Mouse (Mus musculus) limb, embryonic 11.5 days (tissue): ENCODE measurements at regions not wholly inside any gene's neighbourhood (a gene's known extent, or its start where the extent isn't known, plus 50 kb on each side); places are given as distances from the start of the nearest gene placed in this dataset.
A peak's percentile ranks its signal among the peaks of the same experiment; 100 is the strongest.

ENCODE experiments used
- ATAC-seq: fragments of 200-750 bp; cut with Nextera tagmentation; 2 replicates; pipeline ENCODE4 v1.8.0; 2017; ENCODE audit warnings: low read depth; ENCODE audit not compliant: insufficient number of reproducible peaks, low FRiP score, low TSS enrichment
- DNase-seq: peaks from one replicate; pipeline ENCODE4 v3.0.0-alpha.2; 2015; ENCODE audit warnings: low spot score
- H3K27ac ChIP-seq: fragments of 300-500 bp; sonication (generic); replicated peaks from 2 replicates; pipeline ENCODE4 v1.5.1; 2014; ENCODE audit warnings: low read depth, mild to moderate bottlenecking, low read length
- H3K27me3 ChIP-seq: fragments of 300-500 bp; sonication (generic); 2 replicates; pipeline ENCODE4 v1.6.1; 2014; ENCODE audit warnings: mild to moderate bottlenecking, low read length, mixed read lengths; ENCODE audit not compliant: control insufficient read depth, insufficient read depth
- H3K36me3 ChIP-seq: fragments of 300-500 bp; sonication (generic); 2 replicates; pipeline ENCODE4 v1.6.1; 2014; ENCODE audit warnings: mild to moderate bottlenecking, low read length, moderate library complexity, mixed read lengths; ENCODE audit not compliant: control insufficient read depth, insufficient read depth
- H3K4me1 ChIP-seq: fragments of 300-500 bp; sonication (generic); 2 replicates; pipeline ENCODE4 v1.6.1; 2014; ENCODE audit warnings: low read length, mixed read lengths; ENCODE audit not compliant: control insufficient read depth, insufficient read depth
- H3K4me2 ChIP-seq: fragments of 300-500 bp; sonication (generic); 2 replicates; pipeline ENCODE4 v1.6.1; 2014; ENCODE audit warnings: low read depth, mild to moderate bottlenecking, moderate library complexity; ENCODE audit not compliant: severe bottlenecking
- H3K4me3 ChIP-seq: fragments of 300-500 bp; sonication (generic); 2 replicates; pipeline ENCODE4 v1.5.1; 2014; ENCODE audit warnings: low read depth, low read length
- H3K9ac ChIP-seq: fragments of 300-500 bp; sonication (generic); 2 replicates; pipeline ENCODE4 v1.6.1; 2014; ENCODE audit warnings: mild to moderate bottlenecking, low read length
- H3K9me3 ChIP-seq: fragments of 300-500 bp; sonication (generic); 2 replicates; pipeline ENCODE4 v1.6.1; 2016; ENCODE audit warnings: low read length; ENCODE audit not compliant: control insufficient read depth
- WGBS: fragments of 180-500 bp; shearing (Covaris S2); extraction: QIAGEN DNeasy Blood & Tissue Kit; methylation state at CpG from one replicate; pipeline ENCODE4 v1.1.7; 2014; 5-methylcytosine and 5-hydroxymethylcytosine counted together

GRCm38 (mm10) chr12:29274166-29274565 is 254.0 kb upstream of the Myt1l start:
- Histone ChIP-seq H3K4me3 (no peak overlapping the region), H3K4me1 (no peaks in the 10 kb centered on the region), H3K9me3 (no peaks in the 10 kb centered on the region), H3K36me3 (no peaks in the 10 kb centered on the region), H3K27ac (no peak overlapping the region), H3K27me3 (no peaks in the 10 kb centered on the region), H3K4me2 (no peak overlapping the region), H3K9ac (no peak overlapping the region)
- ATAC-seq = no peak
- DNase-seq = no peak
- 94% methylated on average over 4 of the region's 4 CpGs for WGBS

- Histone ChIP-seq H3K36me3 (no peaks in the 10 kb centered on the region), H3K9me3 (no peaks in the 10 kb centered on the region), H3K4me1 (peaks cover 10% of the 10 kb centered on the region; the same call in 1 of the 2 replicates), H3K4me2 (no peak overlapping the region), H3K9ac (no peak overlapping the region), H3K27ac (no peak overlapping the region), H3K27me3 (no peaks in the 10 kb centered on the region), H3K4me3 (no peak overlapping the region)
- WGBS = 77% methylated on average over 4 of the region's 4 CpGs
- no peak for ATAC-seq
- DNase-seq = no peak
These were observed 252.5 kb upstream of the Myt1l start for GRCm38 (mm10) chr12:29275676-29276075.

GRCm38 (mm10) chr12:29279631-29280080 is 248.5 kb upstream of the Myt1l start:
- Histone ChIP-seq H3K27me3 (no peaks in the 10 kb centered on the region), H3K27ac (no peak overlapping the region), H3K36me3 (no peaks in the 10 kb centered on the region), H3K4me2 (peak overlapping the region; percentile 37), H3K4me3 (no peak overlapping the region), H3K4me1 (peaks cover 12% of the 10 kb centered on the region; the same call in 1 of the 2 replicates), H3K9ac (no peak overlapping the region; the same call in 1 of the 2 replicates), H3K9me3 (no peaks in the 10 kb centered on the region)
- ATAC-seq (no peak), DNase-seq (no peak)
- WGBS = 13% methylated on average over 13 of the region's 13 CpGs

- peak; percentile 17; the same call in 1 of the 2 replicates for ATAC-seq
- no peaks in the 10 kb centered on the region for H3K27me3 ChIP-seq
- DNase-seq = peak; percentile 37
These were observed 247.9 kb upstream of the Myt1l start for GRCm38 (mm10) chr12:29280081-29280788.

GRCm38 (mm10) chr12:29280861-29281630 is 247.1 kb upstream of the Myt1l start:
- WGBS = 58% methylated on average over 17 of the region's 17 CpGs
- no peak for DNase-seq
- H3K27me3 ChIP-seq = no peaks in the 10 kb centered on the region

More at GRCm38 (mm10) chr12:29280081-29280788, 247.9 kb upstream of the Myt1l start:
- Histone ChIP-seq H3K9ac (peak overlapping the region; percentile 2; the same call in 1 of the 2 replicates), H3K4me3 (no peak overlapping the region), H3K27ac (no peak overlapping the region; the same call in 1 of the 2 replicates), H3K4me1 (peaks cover 12% of the 10 kb centered on the region; the same call in 1 of the 2 replicates), H3K4me2 (peak overlapping the region; percentile 37), H3K36me3 (no peaks in the 10 kb centered on the region), H3K9me3 (no peaks in the 10 kb centered on the region)
- 3% methylated on average over 9 of the region's 9 CpGs for WGBS

GRCm38 (mm10) chr12:29288801-29289200 is 239.4 kb upstream of the Myt1l start:
- WGBS = 75% methylated on average over 2 of the region's 2 CpGs
- H3K9me3 ChIP-seq = no peaks in the 10 kb centered on the region
- no peak for DNase-seq
- H3K4me2 ChIP-seq = no peak overlapping the region
- H3K4me3 ChIP-seq = no peak overlapping the region
- no peaks in the 10 kb centered on the region for H3K36me3 ChIP-seq
- H3K4me1 ChIP-seq = peaks cover 4% of the 10 kb centered on the region; the same call in 1 of the 2 replicates
- no peak for ATAC-seq
- H3K9ac ChIP-seq = no peak overlapping the region
- H3K27me3 ChIP-seq = no peaks in the 10 kb centered on the region
- H3K27ac ChIP-seq = no peak overlapping the region

More at GRCm38 (mm10) chr12:29280861-29281630, 247.1 kb upstream of the Myt1l start:
- H3K4me2 ChIP-seq = no peak overlapping the region
- H3K9ac ChIP-seq = no peak overlapping the region; the same call in 1 of the 2 replicates
- H3K4me3 ChIP-seq = no peak overlapping the region
- peaks cover 12% of the 10 kb centered on the region; the same call in 1 of the 2 replicates for H3K4me1 ChIP-seq
- H3K9me3 ChIP-seq = no peaks in the 10 kb centered on the region
- no peak for ATAC-seq
- no peak overlapping the region for H3K27ac ChIP-seq
- H3K36me3 ChIP-seq = no peaks in the 10 kb centered on the region

GRCm38 (mm10) chr12:29290591-29291351 is 237.4 kb upstream of the Myt1l start:
- Histone ChIP-seq H3K4me3 (peak overlapping the region; percentile 24), H3K9ac (peak overlapping the region; percentile 49), H3K4me1 (peaks cover 4% of the 10 kb centered on the region; the same call in 1 of the 2 replicates), H3K27me3 (no peaks in the 10 kb centered on the region), H3K27ac (0 out of 2 replicates have a peak overlapping the region, but pooled peaks have one; percentile 21), H3K4me2 (peak overlapping the region; percentile 46), H3K36me3 (no peaks in the 10 kb centered on the region), H3K9me3 (no peaks in the 10 kb centered on the region)
- ATAC-seq (peak; percentile 100), DNase-seq (peak; percentile 94)
- WGBS = 18% methylated on average over 23 of the region's 23 CpGs

GRCm38 (mm10) chr12:29297984-29298383 is 230.2 kb upstream of the Myt1l start:
- no peaks in the 10 kb centered on the region for H3K27me3 ChIP-seq
- no peaks in the 10 kb centered on the region for H3K9me3 ChIP-seq
- no peak overlapping the region for H3K9ac ChIP-seq
- H3K4me1 ChIP-seq = no peaks in the 10 kb centered on the region; the same call in 1 of the 2 replicates
- no peak overlapping the region for H3K27ac ChIP-seq
- 85% methylated on average over 5 of the region's 5 CpGs for WGBS
- no peak overlapping the region for H3K4me2 ChIP-seq
- ATAC-seq (no peak), DNase-seq (no peak)
- no peaks in the 10 kb centered on the region for H3K36me3 ChIP-seq
- H3K4me3 ChIP-seq = no peak overlapping the region
